Mouse (Mus musculus) hindbrain, embryonic 10.5 days (tissue): ENCODE results near the gene Dnah2. TPM values are rescaled to one million over a fixed set of nuclear protein-coding genes. Genes with fewer than 3 reads are reported as not detected.

Experiments
- DNase-seq: peaks from one replicate; pipeline ENCODE4 v3.0.0-alpha.2; 2017; ENCODE audit warnings: low spot score
- H3K27ac ChIP-seq: fragments of 300-500 bp; sonication (generic); 2 replicates; pipeline ENCODE4 v1.5.1; 2016; ENCODE audit warnings: mild to moderate bottlenecking, moderate library complexity
- H3K27me3 ChIP-seq: fragments of 300-500 bp; sonication (generic); 2 replicates; pipeline ENCODE4 v1.6.1; 2016; ENCODE audit warnings: mild to moderate bottlenecking; ENCODE audit not compliant: poor library complexity, insufficient read depth, severe bottlenecking
- H3K36me3 ChIP-seq: fragments of 300-500 bp; sonication (generic); 2 replicates; pipeline ENCODE4 v1.6.1; 2016; ENCODE audit warnings: mild to moderate bottlenecking, moderate library complexity
- H3K4me1 ChIP-seq: fragments of 300-500 bp; sonication (generic); replicated peaks from 2 replicates; pipeline ENCODE4 v1.6.1; 2016; ENCODE audit warnings: mild to moderate bottlenecking
- H3K4me3 ChIP-seq: fragments of 300-500 bp; sonication (generic); 2 replicates; pipeline ENCODE4 v1.5.1; 2016; ENCODE audit warnings: mild to moderate bottlenecking, moderate library complexity
- H3K9me3 ChIP-seq: fragments of 300-500 bp; sonication (generic); 2 replicates; pipeline ENCODE4 v1.6.1; 2016; ENCODE audit warnings: mild to moderate bottlenecking, moderate library complexity
- WGBS: fragments of 180-500 bp; shearing (Covaris S2); methylation state at CpG from one replicate; pipeline ENCODE4 v1.1.7; 2016; 5-methylcytosine and 5-hydroxymethylcytosine counted together
- polyA plus RNA-seq: library from polyadenylated mRNA; unstranded; fragments of >200 nt; fragmentation: Nextera tagmentation; extraction: Ambion mirVana; gene quantifications from 2 replicates; pipeline ENCODE4 v1.2.1, GENCODE M21; 2016

Gene Dnah2
- polyA plus RNA-seq, 1 experiment from 2014 or later = 2.6 TPM

DNA sequence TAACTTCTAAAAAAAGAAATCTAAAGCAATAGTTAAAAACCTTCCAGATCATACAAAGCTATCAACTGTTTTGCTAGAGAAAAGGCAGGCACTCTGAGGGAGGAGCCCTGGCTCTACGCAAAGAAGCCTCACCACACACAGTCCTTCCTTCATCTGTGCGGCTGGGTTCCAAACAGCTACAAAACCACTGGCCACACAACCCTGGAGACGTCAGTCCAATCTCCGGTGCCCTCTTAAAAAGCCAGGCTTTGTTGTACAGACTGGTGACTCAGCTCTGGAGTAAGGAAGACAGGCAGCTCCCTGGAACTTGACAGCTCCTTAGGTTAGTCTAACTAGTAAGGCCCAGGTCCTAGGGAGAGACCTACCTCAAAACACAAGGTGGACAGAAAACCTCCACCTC, 173.3 kb downstream of the Dnah2 start:
- H3K27me3 ChIP-seq = no peaks in the 10 kb centered on the region
- H3K4me1 ChIP-seq = peaks cover 28% of the 10 kb centered on the region
- H3K27ac ChIP-seq = no peak overlapping the region
- DNase-seq = no peak
- 90% methylated on average over 4 of the region's 4 CpGs for WGBS
- H3K4me3 ChIP-seq = no peak overlapping the region
- peaks cover 54% of the 10 kb centered on the region for H3K36me3 ChIP-seq
- no peaks in the 10 kb centered on the region for H3K9me3 ChIP-seq

DNA sequence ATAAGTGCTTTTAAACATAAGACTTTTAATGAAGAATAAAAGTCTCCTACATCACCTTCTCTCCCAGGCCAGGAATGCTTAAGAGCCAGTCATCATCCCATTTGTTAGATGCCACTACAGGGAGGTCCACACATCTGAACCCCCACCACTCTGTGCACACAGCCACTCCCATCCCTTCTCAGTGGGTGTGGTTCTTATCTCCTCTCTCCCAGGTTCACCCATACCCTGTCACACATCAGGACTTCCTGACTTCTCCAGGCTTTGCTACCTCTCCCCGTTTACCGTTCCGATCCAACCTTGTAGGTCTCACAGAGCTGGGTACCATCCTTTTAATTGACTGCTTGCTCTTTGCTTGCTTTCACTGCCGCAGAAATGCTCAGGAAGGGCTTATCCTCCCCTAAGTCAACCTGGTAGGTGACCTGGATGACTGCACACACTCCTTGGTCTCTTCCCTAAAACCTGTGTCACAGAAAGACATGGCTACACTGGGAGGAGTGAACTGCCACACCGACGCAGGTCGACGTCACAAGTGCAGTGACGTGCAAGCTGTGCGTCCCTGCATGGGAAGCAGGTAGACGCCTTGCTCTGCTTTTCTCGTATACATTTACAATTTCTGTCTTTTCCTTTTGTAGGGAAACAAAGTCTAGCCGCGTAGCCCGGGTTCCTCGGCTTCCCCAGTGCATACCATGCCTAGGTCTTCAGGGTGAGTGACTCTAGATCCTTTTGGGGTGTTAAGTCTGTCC, 175.5 kb downstream of the Dnah2 start:
- H3K36me3 ChIP-seq = peaks cover 49% of the 10 kb centered on the region
- peaks cover 47% of the 10 kb centered on the region for H3K4me1 ChIP-seq
- H3K27ac ChIP-seq = peak overlapping the region; percentile 66
- DNase-seq = no peak
- H3K9me3 ChIP-seq = no peaks in the 10 kb centered on the region
- H3K27me3 ChIP-seq = no peaks in the 10 kb centered on the region
- WGBS = 91% methylated on average over 16 of the region's 16 CpGs
- H3K4me3 ChIP-seq = peak overlapping the region; percentile 16

DNA sequence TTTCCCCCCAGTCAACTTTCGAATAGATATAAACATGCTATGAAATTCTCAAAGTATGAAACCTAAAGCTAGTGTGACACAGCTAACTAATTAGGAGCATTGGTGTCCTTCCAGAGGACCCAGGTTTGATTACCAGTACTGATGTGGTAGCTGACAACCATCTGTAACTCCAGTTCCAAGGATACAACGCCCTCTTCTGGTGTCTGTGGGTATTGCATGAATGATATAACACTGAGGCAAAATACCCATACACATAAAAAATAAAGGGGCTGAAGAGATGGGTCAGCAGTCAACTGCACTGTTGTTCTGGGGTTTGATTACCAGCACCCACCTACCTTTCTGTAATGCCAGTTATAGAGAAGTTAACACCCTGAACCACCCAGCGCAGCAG, 176.1 kb downstream of the Dnah2 start:
- no peak for DNase-seq
- Histone ChIP-seq H3K27me3 (no peaks in the 10 kb centered on the region), H3K4me3 (0 out of 2 replicates have a peak overlapping the region, but pooled peaks have one; percentile 89), H3K36me3 (peaks cover 45% of the 10 kb centered on the region), H3K9me3 (no peaks in the 10 kb centered on the region), H3K27ac (peak overlapping the region; percentile 100; the same call in 1 of the 2 replicates), H3K4me1 (peaks cover 54% of the 10 kb centered on the region)
- 61% methylated on average over 3 of the region's 3 CpGs for WGBS

DNA sequence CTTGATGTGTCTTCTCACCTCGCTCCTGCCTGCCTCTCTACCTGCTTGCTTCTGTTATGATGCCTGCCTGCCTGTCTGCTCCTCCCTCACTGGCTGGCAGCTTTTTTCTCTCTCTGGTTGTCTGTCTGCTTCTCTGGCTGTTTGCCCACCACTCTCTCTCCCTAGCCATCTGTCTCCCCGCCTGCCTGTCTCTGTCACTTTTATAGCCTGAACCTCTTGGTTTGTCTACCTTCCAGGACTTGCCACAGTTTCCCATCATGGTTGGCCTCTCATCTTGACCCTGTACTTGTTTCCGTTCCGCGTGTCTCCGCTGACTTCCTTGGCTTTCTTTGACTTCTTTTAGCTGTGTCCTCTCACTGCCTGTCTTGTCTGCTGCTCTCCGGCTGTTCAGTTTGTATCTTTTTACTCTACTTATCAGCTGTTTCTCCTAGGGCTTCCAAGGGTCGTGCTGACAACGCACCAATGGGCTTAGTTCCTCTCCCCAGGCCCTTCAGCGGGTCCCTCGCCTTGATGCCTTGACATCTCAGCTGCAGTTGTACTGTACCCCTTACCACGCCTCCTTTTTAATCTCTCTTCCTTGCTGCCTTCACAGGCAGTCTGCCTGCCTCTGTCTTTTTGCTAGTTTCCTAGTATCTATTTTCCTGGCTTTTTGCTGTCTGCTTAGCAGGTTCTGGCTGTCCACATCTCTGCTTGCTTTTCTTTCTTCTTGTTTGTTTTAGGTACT, 176.7 kb downstream of the Dnah2 start:
- Histone ChIP-seq H3K4me3 (peak overlapping the region; percentile 89), H3K27ac (peak overlapping the region; percentile 100), H3K36me3 (peaks cover 39% of the 10 kb centered on the region), H3K9me3 (no peaks in the 10 kb centered on the region), H3K4me1 (peaks cover 59% of the 10 kb centered on the region), H3K27me3 (no peaks in the 10 kb centered on the region)
- peak; percentile 22 for DNase-seq
- 51% methylated on average over 12 of the region's 12 CpGs for whole genome bisulfite sequencing

DNA sequence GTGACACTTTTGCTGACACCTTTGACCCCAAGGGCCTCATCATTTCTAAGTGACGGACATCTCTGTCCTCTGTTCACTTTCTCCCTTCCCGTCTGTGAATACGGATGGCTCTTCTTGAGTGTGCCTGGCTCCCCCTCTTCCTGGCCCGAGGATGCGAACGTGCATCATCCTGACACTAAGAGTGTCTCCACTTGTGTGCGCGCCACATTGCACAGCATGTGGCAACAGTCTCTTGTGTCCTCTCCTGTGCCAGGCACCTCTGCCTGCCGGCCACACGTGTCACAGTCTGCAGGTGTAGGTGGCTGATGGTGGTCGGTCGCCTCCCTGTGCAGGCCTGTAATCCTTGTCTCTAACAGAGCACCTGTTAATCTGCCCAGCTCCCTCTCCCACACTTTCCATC, 177.3 kb downstream of the Dnah2 start:
- Histone ChIP-seq H3K4me3 (peak overlapping the region; percentile 89), H3K27me3 (no peaks in the 10 kb centered on the region)
- DNase-seq = peak; percentile 14

DNA sequence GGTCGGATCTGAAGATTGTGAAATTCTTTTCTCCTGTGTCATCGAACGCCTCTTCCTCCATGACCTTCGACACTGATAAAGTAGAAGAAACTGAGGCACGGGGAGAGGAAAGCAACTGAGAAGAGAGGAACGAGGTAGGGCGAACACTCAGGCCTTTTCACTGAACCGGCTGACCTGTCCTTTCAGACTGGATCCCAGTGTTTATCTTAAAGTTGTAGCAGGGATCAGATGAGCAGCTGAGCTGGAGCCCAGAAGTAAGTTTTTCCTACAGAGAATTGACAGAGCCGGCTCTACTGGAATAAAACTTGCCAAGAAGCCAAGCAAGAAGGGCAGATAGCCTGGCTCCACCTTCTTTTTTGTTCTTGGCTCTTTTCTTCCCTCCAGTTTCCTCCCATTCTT, 178.1 kb downstream of the Dnah2 start:
- H3K27ac ChIP-seq = peak overlapping the region; percentile 100
- 7% methylated on average over 9 of the region's 9 CpGs for WGBS
- H3K4me3 ChIP-seq = peak overlapping the region; percentile 89
- peak; percentile 35 for DNase-seq
- H3K9me3 ChIP-seq = no peaks in the 10 kb centered on the region
- no peaks in the 10 kb centered on the region for H3K27me3 ChIP-seq
- peaks cover 27% of the 10 kb centered on the region for H3K36me3 ChIP-seq
- H3K4me1 ChIP-seq = peaks cover 73% of the 10 kb centered on the region

More for the DNA sequence above, 177.3 kb downstream of the Dnah2 start:
- Histone ChIP-seq H3K27ac (peak overlapping the region; percentile 100), H3K36me3 (peaks cover 34% of the 10 kb centered on the region), H3K4me1 (peaks cover 65% of the 10 kb centered on the region), H3K9me3 (no peaks in the 10 kb centered on the region)
- WGBS = 23% methylated on average over 12 of the region's 12 CpGs

Other genes starting within 250 kb of the Dnah2 start
- 34.2 and 36.7 TPM in 2 replicates for gene Cntrob, start 225.3 kb downstream of the Dnah2 start, polyA plus RNA-seq
- 189 and 208 TPM in 2 replicates for gene Trappc1, start 225.1 kb downstream of the Dnah2 start, polyA plus RNA-seq
- gene Kcnab3, start 222.9 kb downstream of the Dnah2 start, polyA plus RNA-seq = 1.2 and 2.7 TPM in 2 replicates
- 18.0 and 19.9 TPM in 2 replicates for gene Rnf227, start 208.6 kb downstream of the Dnah2 start, polyA plus RNA-seq
- 45.1 and 46.9 TPM in 2 replicates for gene Chd3, start 179.7 kb downstream of the Dnah2 start, polyA plus RNA-seq
- 148 and 159 TPM in 2 replicates for gene Naa38, start 153.6 kb downstream of the Dnah2 start, polyA plus RNA-seq
- gene Cyb5d1, start 153.5 kb downstream of the Dnah2 start, polyA plus RNA-seq = 47.2 and 51.7 TPM in 2 replicates
- 22.1 and 22.2 TPM in 2 replicates for gene Tmem88, start 150.9 kb downstream of the Dnah2 start, polyA plus RNA-seq
- gene Kdm6b, start 135.4 kb downstream of the Dnah2 start, polyA plus RNA-seq = 37.9 and 43.4 TPM in 2 replicates
- 61.9 and 67.2 TPM in 2 replicates for gene Efnb3, start 11.1 kb upstream of the Dnah2 start, polyA plus RNA-seq
- 40.6 and 41.4 TPM in 2 replicates for gene Wrap53, start 31.1 kb upstream of the Dnah2 start, polyA plus RNA-seq
- gene Trp53, start 31.2 kb upstream of the Dnah2 start, polyA plus RNA-seq = 166 and 173 TPM in 2 replicates
- gene Atp1b2, start 56.8 kb upstream of the Dnah2 start, polyA plus RNA-seq = 7.5 and 7.8 TPM in 2 replicates
- not detected in 2 replicates for gene Shbg, start 68.8 kb upstream of the Dnah2 start, polyA plus RNA-seq
- 15.4 and 24.5 TPM in 2 replicates for gene Sat2, start 72.9 kb upstream of the Dnah2 start, polyA plus RNA-seq
- gene Fxr2, start 83.9 kb upstream of the Dnah2 start, polyA plus RNA-seq = 37.9 and 47.4 TPM in 2 replicates
- gene Sox15, start 106.2 kb upstream of the Dnah2 start, polyA plus RNA-seq = 0.37 TPM in 1 of 2 replicates, not detected in the other
- gene Mpdu1, start 113.5 kb upstream of the Dnah2 start, polyA plus RNA-seq = 80.6 and 88.3 TPM in 2 replicates
- gene Cd68, start 117.0 kb upstream of the Dnah2 start, polyA plus RNA-seq = 7.2 and 8.7 TPM in 2 replicates
- gene Eif4a1, start 123.3 kb upstream of the Dnah2 start, polyA plus RNA-seq = 740 and 935 TPM in 2 replicates
- gene Senp3, start 133.0 kb upstream of the Dnah2 start, polyA plus RNA-seq = 116 and 122 TPM in 2 replicates
- 0.14 and 0.30 TPM in 2 replicates for gene Tnfsf13, start 136.7 kb upstream of the Dnah2 start, polyA plus RNA-seq
- gene Tnfsf12, start 146.7 kb upstream of the Dnah2 start, polyA plus RNA-seq = 2.2 and 2.3 TPM in 2 replicates
- gene Tnfsfm13, start 147.0 kb upstream of the Dnah2 start, polyA plus RNA-seq = 0.82 and 0.85 TPM in 2 replicates
- gene Polr2a, start 209.5 kb upstream of the Dnah2 start, polyA plus RNA-seq = 31.1 and 37.9 TPM in 2 replicates
- 0.50 TPM in 1 of 2 replicates, not detected in the other for gene Slc35g3, start 212.9 kb upstream of the Dnah2 start, polyA plus RNA-seq
- gene Zbtb4, start 216.8 kb upstream of the Dnah2 start, polyA plus RNA-seq = 0.80 and 1.2 TPM in 2 replicates
- 1.6 and 2.2 TPM in 2 replicates for gene Chrnb1, start 246.8 kb upstream of the Dnah2 start, polyA plus RNA-seq